Mouse (Mus musculus): ENCODE results near the gene Rnf5. TPM values are rescaled to one million over a fixed set of nuclear protein-coding genes. Genes with fewer than 3 reads are reported as not detected.

Gene Rnf5
- polyA plus RNA-seq, 1 experiment from 2014 or later = 202 TPM

- Histone ChIP-seq H3K27ac (replicated peaks) (peak overlapping the region; percentile 94), H3K36me3 (peaks cover 11% of the 10 kb centered on the region), H3K27me3 (ENCODE audit: low read depth, poor library complexity, severe bottlenecking) (peaks cover 55% of the 10 kb centered on the region), H3K9me3 (replicated peaks) (no peaks in the 10 kb centered on the region), H3K4me3 (peak overlapping the region; percentile 64), H3K4me1 (peaks cover 74% of the 10 kb centered on the region)
- WGBS = 16% methylated on average over 5 of the region's 5 CpGs
- no peak for DNase-seq (ENCODE audit: low spot score)
Measured at GRCm38 (mm10) chr17:34628644-34628967, 25.1 kb upstream of the Rnf5 start.

DNA sequence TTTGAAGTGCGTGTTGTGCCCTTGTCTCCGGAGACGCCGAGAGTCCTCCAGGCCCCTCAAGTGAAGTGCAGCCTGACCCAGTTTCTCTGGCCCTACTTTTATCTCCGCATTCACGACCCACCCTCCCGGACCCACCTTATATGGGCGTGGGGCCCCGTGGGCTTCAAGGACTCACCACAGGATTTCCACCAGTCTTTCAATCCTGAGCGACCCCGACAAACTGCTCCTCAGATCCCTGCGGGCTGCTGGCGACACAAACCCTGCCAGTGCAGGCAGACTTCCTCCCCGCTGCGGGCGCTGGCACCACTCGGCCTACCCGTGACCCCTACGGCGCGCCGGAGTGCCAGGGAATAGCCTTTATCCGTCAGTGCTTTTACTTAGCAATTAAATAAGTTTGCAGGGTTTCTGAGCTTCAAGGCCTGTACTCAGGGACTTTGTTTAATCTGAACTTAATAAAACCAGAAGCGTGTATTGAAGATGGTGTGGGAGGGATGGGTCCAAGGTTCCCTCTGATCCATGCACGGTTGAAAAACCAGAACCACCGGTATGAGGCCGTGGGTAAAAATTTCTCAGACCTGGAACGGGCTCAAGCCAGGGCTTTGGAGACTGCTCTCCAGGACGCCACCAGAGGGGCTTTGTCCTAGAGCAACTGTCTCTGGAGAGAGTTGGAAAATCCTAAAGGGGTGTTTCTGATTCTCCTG, 24.6 kb upstream of the Rnf5 start, which contains the start of gene Ppt2:
TSS of gene Ppt2 (minus strand) at position 568 of the 701 bp plus-strand sequence.
- 7% methylated on average over 29 of the region's 29 CpGs for WGBS
- DNase-seq (ENCODE audit: low spot score) = no peak

DNA sequence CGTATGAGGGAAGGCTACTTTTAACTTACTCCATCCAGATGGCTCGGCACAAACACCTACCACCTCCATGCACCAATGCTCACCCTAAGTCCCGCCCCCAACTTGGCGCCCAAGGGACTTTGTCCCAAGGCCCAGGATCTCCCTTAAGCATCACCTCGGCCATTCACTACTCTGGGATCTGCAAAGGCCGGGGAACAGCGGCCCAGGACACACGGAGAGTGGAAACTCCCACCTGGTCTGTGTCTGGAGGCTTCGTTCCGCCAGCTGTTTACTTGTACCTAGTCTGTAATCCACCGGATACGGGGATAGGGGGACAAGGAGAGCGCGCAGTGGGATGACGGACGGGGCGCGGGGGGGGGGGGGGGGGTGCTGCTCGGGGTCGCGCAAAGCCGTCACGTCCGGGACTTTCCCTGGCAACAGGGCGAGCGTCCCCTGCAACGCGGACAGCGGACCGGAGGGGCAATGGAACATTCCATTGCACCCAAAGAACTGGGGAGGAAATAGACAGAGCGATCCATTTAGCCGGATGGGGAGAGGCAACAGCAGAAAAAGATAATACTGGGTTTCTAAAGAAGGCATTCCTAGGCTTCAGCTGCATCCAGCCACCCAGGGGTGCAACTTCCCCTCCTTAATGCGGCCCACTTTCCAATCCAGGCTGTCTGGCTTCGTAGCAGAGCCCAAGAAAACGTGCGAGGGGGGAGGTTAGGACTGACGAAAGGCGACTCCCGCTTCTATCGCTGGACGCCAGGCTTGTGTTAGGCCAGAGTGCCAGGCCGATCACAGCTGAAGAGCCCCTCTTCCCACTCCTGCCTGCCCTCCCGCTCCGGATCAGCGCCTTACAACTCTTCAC, 23.8 kb upstream of the Rnf5 start:
- Histone ChIP-seq H3K27me3 (ENCODE audit: low read depth, poor library complexity, severe bottlenecking) (peaks cover 42% of the 10 kb centered on the region), H3K27ac (replicated peaks) (peak overlapping the region; percentile 94), H3K4me1 (peaks cover 65% of the 10 kb centered on the region), H3K4me3 (peak overlapping the region; percentile 64), H3K36me3 (peaks cover 24% of the 10 kb centered on the region), H3K9me3 (replicated peaks) (no peaks in the 10 kb centered on the region)
- DNase-seq (ENCODE audit: low spot score) = peak; percentile 93
- WGBS = under 1% methylated on average over 45 of the region's 45 CpGs

More for the DNA sequence above, 24.6 kb upstream of the Rnf5 start, which contains the start of gene Ppt2:
- H3K4me1 ChIP-seq = peaks cover 71% of the 10 kb centered on the region
- no peaks in the 10 kb centered on the region for H3K9me3 ChIP-seq (replicated peaks)
- peaks cover 16% of the 10 kb centered on the region for H3K36me3 ChIP-seq
- peaks cover 50% of the 10 kb centered on the region for H3K27me3 ChIP-seq (ENCODE audit: low read depth, poor library complexity, severe bottlenecking)
- H3K27ac ChIP-seq (replicated peaks) = peak within 1 kb of the TSS; percentile 94
- H3K4me3 ChIP-seq = peak within 1 kb of the TSS; percentile 64

DNA sequence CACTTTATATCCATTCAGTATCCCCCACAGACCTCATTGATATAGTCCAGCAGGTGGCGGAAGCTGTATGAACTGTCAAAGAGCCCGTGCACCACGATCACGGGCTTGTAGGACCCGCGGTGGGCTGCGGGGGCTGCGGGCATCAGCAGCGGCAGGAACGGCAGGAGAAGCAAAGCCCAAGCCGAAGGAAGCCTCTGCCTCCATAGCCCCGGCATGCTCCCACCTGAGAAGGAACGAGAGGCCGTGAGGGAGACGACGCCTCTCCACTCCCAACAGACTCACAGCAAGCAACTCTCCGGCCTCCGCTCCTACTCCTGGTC, 23.2 kb upstream of the Rnf5 start:
- Histone ChIP-seq H3K36me3 (peaks cover 30% of the 10 kb centered on the region), H3K4me1 (peaks cover 60% of the 10 kb centered on the region)
- DNase-seq (ENCODE audit: low spot score) = peak; percentile 54

GRCm38 (mm10) chr17:34626062-34626772, 22.7 kb upstream of the Rnf5 start:
- Histone ChIP-seq H3K4me3 (peak overlapping the region; percentile 64), H3K36me3 (peaks cover 35% of the 10 kb centered on the region), H3K27me3 (ENCODE audit: low read depth, poor library complexity, severe bottlenecking) (peaks cover 31% of the 10 kb centered on the region), H3K27ac (replicated peaks) (peak overlapping the region; percentile 94), H3K9me3 (replicated peaks) (no peaks in the 10 kb centered on the region), H3K4me1 (peaks cover 54% of the 10 kb centered on the region)
- no peak for DNase-seq (ENCODE audit: low spot score)
- 53% methylated on average over 16 of the region's 16 CpGs for WGBS

More for the DNA sequence above, 23.2 kb upstream of the Rnf5 start:
- Histone ChIP-seq H3K4me3 (peak overlapping the region; percentile 64), H3K9me3 (replicated peaks) (no peaks in the 10 kb centered on the region), H3K27me3 (ENCODE audit: low read depth, poor library complexity, severe bottlenecking) (peaks cover 36% of the 10 kb centered on the region), H3K27ac (replicated peaks) (peak overlapping the region; percentile 94)
- WGBS = 0% methylated on average over 18 of the region's 18 CpGs

GRCm38 (mm10) chr17:34624981-34625380, 21.5 kb upstream of the Rnf5 start:
- DNase-seq (ENCODE audit: low spot score) = no peak
- Histone ChIP-seq H3K4me3 (no peak overlapping the region), H3K27ac (replicated peaks) (no peak overlapping the region), H3K9me3 (replicated peaks) (no peaks in the 10 kb centered on the region), H3K4me1 (peaks cover 42% of the 10 kb centered on the region), H3K27me3 (ENCODE audit: low read depth, poor library complexity, severe bottlenecking) (peaks cover 19% of the 10 kb centered on the region), H3K36me3 (peaks cover 43% of the 10 kb centered on the region)
- WGBS = 94% methylated on average over 3 of the region's 3 CpGs

DNA sequence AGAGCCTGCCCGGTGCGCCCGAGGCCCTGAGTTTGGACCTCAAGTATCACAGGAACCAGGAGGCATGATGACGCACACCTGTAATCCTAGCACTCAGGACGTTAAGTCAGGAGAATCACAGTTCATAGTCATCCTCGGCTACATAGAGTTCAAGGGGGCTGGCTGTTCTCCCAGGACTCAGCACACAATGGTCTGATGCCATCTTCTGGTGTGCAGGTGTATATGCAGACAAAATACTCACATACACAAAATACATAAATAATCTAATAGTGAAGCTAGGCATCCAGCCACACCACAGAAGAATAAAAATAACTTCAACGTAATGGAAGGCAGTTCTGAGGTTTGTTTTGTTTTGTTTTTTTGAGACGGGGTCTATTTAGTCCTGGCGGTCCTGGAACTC, 19.7 kb upstream of the Rnf5 start:
- Histone ChIP-seq H3K4me1 (peaks cover 24% of the 10 kb centered on the region), H3K4me3 (no peak overlapping the region), H3K9me3 (replicated peaks) (no peaks in the 10 kb centered on the region), H3K27ac (replicated peaks) (no peak overlapping the region), H3K36me3 (peaks cover 44% of the 10 kb centered on the region), H3K27me3 (ENCODE audit: low read depth, poor library complexity, severe bottlenecking) (peaks cover under 1% of the 10 kb centered on the region; the same call in 1 of the 2 replicates)
- 92% methylated on average over 9 of the region's 9 CpGs for WGBS
- DNase-seq (ENCODE audit: low spot score) = no peak

GRCm38 (mm10) chr17:34621006-34621405, 17.5 kb upstream of the Rnf5 start:
- no peak for DNase-seq (ENCODE audit: low spot score)
- Histone ChIP-seq H3K27ac (replicated peaks) (no peak overlapping the region), H3K4me1 (peaks cover 8% of the 10 kb centered on the region), H3K9me3 (replicated peaks) (no peaks in the 10 kb centered on the region), H3K4me3 (no peak overlapping the region), H3K36me3 (peaks cover 61% of the 10 kb centered on the region), H3K27me3 (ENCODE audit: low read depth, poor library complexity, severe bottlenecking) (no peaks in the 10 kb centered on the region)
- WGBS = 94% methylated on average over 8 of the region's 8 CpGs

DNA sequence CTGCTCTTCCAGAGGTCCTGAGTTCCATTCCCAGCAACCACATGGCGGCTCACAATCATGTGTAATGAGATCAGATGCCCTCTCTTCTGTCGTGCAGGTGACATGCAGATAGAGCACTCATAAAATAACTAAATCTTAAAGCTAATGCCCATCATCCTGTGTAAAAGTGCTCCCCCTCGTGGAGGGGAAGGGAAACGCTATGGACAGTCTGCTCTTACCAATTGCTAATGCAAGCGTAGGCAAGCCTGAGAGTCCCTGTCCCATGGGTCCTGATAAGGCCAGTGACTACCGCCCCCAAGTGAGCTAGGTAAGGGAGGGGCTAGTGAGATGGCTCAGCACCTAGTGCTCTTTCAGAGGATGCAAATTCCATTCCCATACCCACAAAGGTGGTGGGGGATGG, 15.5 kb upstream of the Rnf5 start:
- no peak overlapping the region for H3K4me3 ChIP-seq
- DNase-seq (ENCODE audit: low spot score) = peak; percentile 64
- H3K27me3 ChIP-seq (ENCODE audit: low read depth, poor library complexity, severe bottlenecking) = no peaks in the 10 kb centered on the region
- H3K36me3 ChIP-seq = peaks cover 70% of the 10 kb centered on the region
- no peaks in the 10 kb centered on the region for H3K9me3 ChIP-seq (replicated peaks)
- no peak overlapping the region for H3K27ac ChIP-seq (replicated peaks)
- peaks cover 10% of the 10 kb centered on the region for H3K4me1 ChIP-seq
- 19% methylated on average over 6 of the region's 6 CpGs for WGBS

GRCm38 (mm10) chr17:34615871-34616270, 12.4 kb upstream of the Rnf5 start, which contains the start of gene Egfl8:
Gene Egfl8 (minus strand): TSS chr17:34615971.
- no peak for DNase-seq (ENCODE audit: low spot score)
- Histone ChIP-seq H3K4me1 (peaks cover 10% of the 10 kb centered on the region), H3K36me3 (peaks cover 72% of the 10 kb centered on the region), H3K4me3 (no peak within 1 kb of the TSS), H3K27me3 (ENCODE audit: low read depth, poor library complexity, severe bottlenecking) (no peaks in the 10 kb centered on the region), H3K9me3 (replicated peaks) (no peaks in the 10 kb centered on the region), H3K27ac (replicated peaks) (peak within 1 kb of the TSS; percentile 53; the same call in 1 of the 2 replicates)
- 72% methylated on average over 6 of the region's 6 CpGs for WGBS

DNA sequence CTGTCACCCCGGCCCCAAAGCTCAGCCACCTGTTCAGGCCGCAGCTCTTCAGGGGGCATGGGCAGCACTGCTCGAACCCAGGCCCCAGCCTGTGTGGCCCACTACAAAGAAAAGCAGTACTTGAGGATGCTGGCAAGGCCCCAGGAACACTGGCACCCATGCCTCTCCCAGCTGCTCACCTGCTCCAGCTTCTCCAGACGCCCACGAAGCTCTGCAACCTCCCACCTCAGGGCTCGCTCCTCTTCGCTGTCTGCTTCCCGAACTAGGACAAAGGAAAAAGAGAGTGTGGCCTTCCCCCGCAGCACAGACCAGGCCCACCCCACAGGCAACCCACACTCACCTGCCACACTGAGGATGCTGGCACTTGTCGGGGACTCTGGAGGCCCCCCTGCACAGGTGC, 10.3 kb upstream of the Rnf5 start:
- H3K27ac ChIP-seq (replicated peaks) = no peak overlapping the region

GRCm38 (mm10) chr17:34613054-34613645, 9.7 kb upstream of the Rnf5 start:
- H3K4me1 ChIP-seq = peaks cover 16% of the 10 kb centered on the region
- H3K27me3 ChIP-seq (ENCODE audit: low read depth, poor library complexity, severe bottlenecking) = no peaks in the 10 kb centered on the region
- no peak for DNase-seq (ENCODE audit: low spot score)
- no peak overlapping the region for H3K4me3 ChIP-seq
- 92% methylated on average over 11 of the region's 11 CpGs for WGBS
- no peaks in the 10 kb centered on the region for H3K9me3 ChIP-seq (replicated peaks)
- H3K36me3 ChIP-seq = peaks cover 83% of the 10 kb centered on the region
- no peak overlapping the region for H3K27ac ChIP-seq (replicated peaks)

More for the DNA sequence above, 10.3 kb upstream of the Rnf5 start:
- peak overlapping the region; percentile 11; the same call in 1 of the 2 replicates for H3K4me3 ChIP-seq
- 90% methylated on average over 10 of the region's 10 CpGs for WGBS
- DNase-seq (ENCODE audit: low spot score) = no peak
- peaks cover 78% of the 10 kb centered on the region for H3K36me3 ChIP-seq
- H3K27me3 ChIP-seq (ENCODE audit: low read depth, poor library complexity, severe bottlenecking) = no peaks in the 10 kb centered on the region
- no peaks in the 10 kb centered on the region for H3K9me3 ChIP-seq (replicated peaks)
- H3K4me1 ChIP-seq = peaks cover 11% of the 10 kb centered on the region

Measured in midbrain, embryonic 10.5 days (tissue).